Mouse (Mus musculus) gastrocnemius, adult 18-20 months (tissue): Measurements from ENCODE around the gene Rps6kb2. TPM values are rescaled to one million over a fixed set of nuclear protein-coding genes. Genes with fewer than 3 reads are reported as not detected.
"Not testable (repeated sequence)": the region's sequence is repeated elsewhere in the genome, so short reads cannot be mapped to it uniquely, and the experiment has no call there.

Experiments
- DNase-seq: peaks from one replicate; pipeline ENCODE4 v3.0.0; 2021; ENCODE audit warnings: low spot score
- total RNA-seq, 2 experiments: library from RNA; stranded (reverse); gene quantifications; 2 replicates each; pipeline ENCODE4 v1.2.3; 2021

The Rps6kb2 gene
- total RNA-seq, 2 experiments from 2014 or later: 24.8 to 25.9 TPM

- DNase-seq: no peak
Measured at GRCm38 (mm10) chr19:4142416-4143173, 20.6 kb downstream of the Rps6kb2 start.

GRCm38 (mm10) chr19:4140147-4140546 is 23.0 kb downstream of the Rps6kb2 start:
- no peak for DNase-seq

GRCm38 (mm10) chr19:4139446-4139845 is 23.7 kb downstream of the Rps6kb2 start, which contains the start of gene Gpr152:
Gene Gpr152 (plus strand): TSS chr19:4139787.
- DNase-seq: no peak

GRCm38 (mm10) chr19:4137913-4138312 is 25.2 kb downstream of the Rps6kb2 start:
- no peak for DNase-seq

GRCm38 (mm10) chr19:4136463-4136862 is 26.7 kb downstream of the Rps6kb2 start:
- no peak for DNase-seq

- not testable (repeated sequence) for DNase-seq
Measured at GRCm38 (mm10) chr19:4135963-4136345, 27.2 kb downstream of the Rps6kb2 start.

- DNase-seq: not testable (repeated sequence)
Measured at GRCm38 (mm10) chr19:4135229-4135962, 27.8 kb downstream of the Rps6kb2 start.

GRCm38 (mm10) chr19:4134354-4134753 is 28.8 kb downstream of the Rps6kb2 start:
- no peak for DNase-seq

- DNase-seq: no peak
Measured at GRCm38 (mm10) chr19:4131768-4132167, 31.4 kb downstream of the Rps6kb2 start.

- DNase-seq: no peak
Measured at GRCm38 (mm10) chr19:4131075-4131474, 32.1 kb downstream of the Rps6kb2 start.

- no peak for DNase-seq
Measured at GRCm38 (mm10) chr19:4130106-4130505, 33.0 kb downstream of the Rps6kb2 start.

- no peak for DNase-seq
Measured at GRCm38 (mm10) chr19:4129462-4129861, 33.7 kb downstream of the Rps6kb2 start.

GRCm38 (mm10) chr19:4126759-4127495 is 36.2 kb downstream of the Rps6kb2 start:
- no peak for DNase-seq

- peak; percentile 99 for DNase-seq
Measured at GRCm38 (mm10) chr19:4125741-4126696, 37.1 kb downstream of the Rps6kb2 start, which contains the start of gene Aip. Gene Aip (minus strand): TSS chr19:4125858.

- DNase-seq: not testable (repeated sequence)
Measured at GRCm38 (mm10) chr19:4125268-4125667, 37.9 kb downstream of the Rps6kb2 start.

- DNase-seq: no peak
Measured at GRCm38 (mm10) chr19:4124432-4124831, 38.7 kb downstream of the Rps6kb2 start.

GRCm38 (mm10) chr19:4122411-4123370 is 40.5 kb downstream of the Rps6kb2 start:
- DNase-seq: no peak

GRCm38 (mm10) chr19:4121896-4122295 is 41.3 kb downstream of the Rps6kb2 start:
- not testable (repeated sequence) for DNase-seq

GRCm38 (mm10) chr19:4121097-4121805 is 41.9 kb downstream of the Rps6kb2 start:
- peak; percentile 99 for DNase-seq
